Mouse (Mus musculus) embryonic facial prominence, embryonic 13.5 days (tissue): ENCODE results near the gene Ddx6. TPM values are rescaled to one million over a fixed set of nuclear protein-coding genes. Genes with fewer than 3 reads are reported as not detected.
A peak's percentile ranks its signal among the peaks of the same experiment; 100 is the strongest.

Experiments
- ATAC-seq: fragments of 200-750 bp; cut with Nextera tagmentation; 2 replicates; pipeline ENCODE4 v1.8.0; 2017; ENCODE audit warnings: low read depth; ENCODE audit not compliant: insufficient number of reproducible peaks, insufficient read depth, low FRiP score, low TSS enrichment
- H3K27ac ChIP-seq: fragments of 300-500 bp; sonication (generic); 2 replicates; pipeline ENCODE4 v1.5.1; 2015; ENCODE audit warnings: moderate library complexity, mild to moderate bottlenecking, inconsistent platforms
- H3K27me3 ChIP-seq: fragments of 300-500 bp; sonication (generic); 2 replicates; pipeline ENCODE4 v1.6.1; 2015; ENCODE audit warnings: mild to moderate bottlenecking, inconsistent platforms
- H3K36me3 ChIP-seq: fragments of 300-500 bp; sonication (generic); 2 replicates; pipeline ENCODE4 v1.6.1; 2015; ENCODE audit warnings: mild to moderate bottlenecking, inconsistent platforms
- H3K4me1 ChIP-seq: fragments of 300-500 bp; sonication (generic); 2 replicates; pipeline ENCODE4 v1.6.1; 2015; ENCODE audit warnings: inconsistent platforms
- H3K4me2 ChIP-seq: fragments of 300-500 bp; sonication (generic); 2 replicates; pipeline ENCODE4 v1.6.1; 2015; ENCODE audit warnings: moderate library complexity, mild to moderate bottlenecking, inconsistent platforms
- H3K4me3 ChIP-seq: fragments of 300-500 bp; sonication (generic); 2 replicates; pipeline ENCODE4 v1.5.1; 2015; ENCODE audit warnings: mild to moderate bottlenecking, inconsistent platforms
- H3K9ac ChIP-seq: fragments of 300-500 bp; sonication (generic); 2 replicates; pipeline ENCODE4 v1.6.1; 2015; ENCODE audit warnings: mild to moderate bottlenecking, inconsistent platforms
- H3K9me3 ChIP-seq: fragments of 300-500 bp; sonication (generic); 2 replicates; pipeline ENCODE4 v1.6.1; 2016; ENCODE audit warnings: inconsistent platforms
- WGBS: fragments of 180-500 bp; shearing (Covaris S2); methylation state at CpG from one replicate; pipeline ENCODE4 v1.1.7; 2015; ENCODE audit warnings: mixed read lengths; 5-methylcytosine and 5-hydroxymethylcytosine counted together
- polyA plus RNA-seq: library from polyadenylated mRNA; unstranded; fragments of >200 nt; fragmentation: Nextera tagmentation; extraction: Ambion mirVana; gene quantifications from 2 replicates; pipeline ENCODE4 v1.2.1, GENCODE M21; 2015

The Ddx6 gene
- polyA plus RNA-seq, 1 experiment from 2014 or later = 29.2 TPM

DNA sequence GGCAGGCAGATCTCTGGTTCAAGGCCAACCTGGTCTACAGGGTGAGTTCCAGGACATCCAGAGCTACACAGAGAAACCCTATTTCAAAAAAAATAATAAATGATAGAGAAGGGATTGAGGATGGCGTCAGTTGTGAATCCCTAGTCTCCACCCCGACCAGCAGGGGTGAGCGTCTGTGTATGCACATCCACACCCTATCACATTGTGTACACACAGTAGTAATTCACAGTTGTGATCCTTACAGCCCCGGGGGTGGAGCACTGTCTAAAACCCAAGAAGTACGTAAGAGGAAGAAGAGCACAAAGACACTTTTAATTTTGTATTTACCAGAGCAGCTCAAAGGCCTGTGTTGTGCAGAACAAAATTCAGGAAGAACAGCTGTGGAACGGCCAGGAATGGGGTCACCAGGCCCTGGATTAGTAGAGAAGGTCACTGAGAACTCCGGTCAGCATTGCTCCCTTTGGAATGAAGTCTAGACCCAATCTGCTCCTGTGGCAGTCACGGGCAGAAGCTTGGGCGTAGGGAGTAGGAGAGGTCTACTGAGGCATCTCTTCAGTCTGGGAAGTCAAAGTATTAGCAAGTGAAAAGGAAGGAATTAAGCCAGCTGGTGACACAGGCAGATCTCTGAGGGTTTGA is 9.7 kb upstream of the Ddx6 start:
- no peak overlapping the region for H3K9ac ChIP-seq
- no peaks in the 10 kb centered on the region for H3K9me3 ChIP-seq
- peaks cover 6% of the 10 kb centered on the region for H3K27me3 ChIP-seq
- no peaks in the 10 kb centered on the region for H3K36me3 ChIP-seq
- H3K4me3 ChIP-seq = no peak overlapping the region
- no peak overlapping the region for H3K27ac ChIP-seq
- no peak for ATAC-seq
- WGBS = 77% methylated on average over 9 of the region's 9 CpGs
- H3K4me2 ChIP-seq = no peak overlapping the region
- peaks cover 14% of the 10 kb centered on the region for H3K4me1 ChIP-seq

DNA sequence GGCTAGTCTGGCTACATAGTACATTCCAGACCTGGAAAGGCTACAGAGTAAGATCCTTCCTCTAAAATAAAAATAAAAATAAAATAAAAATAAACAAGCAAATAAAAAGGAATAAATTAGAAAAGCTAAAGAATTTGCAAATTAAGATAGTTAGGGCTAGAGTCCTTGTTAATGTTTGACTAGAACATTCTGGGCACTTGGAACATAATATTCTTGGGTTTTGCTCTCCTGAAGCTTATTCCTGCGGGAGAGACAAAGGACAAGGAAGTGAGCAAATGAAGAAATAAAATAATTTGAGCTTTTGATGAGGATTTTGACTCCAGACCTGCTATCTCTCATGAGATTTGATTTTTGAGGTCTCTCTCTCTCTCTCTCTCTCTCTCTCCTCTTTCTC is 9.2 kb upstream of the Ddx6 start:
- Histone ChIP-seq H3K4me1 (peaks cover 16% of the 10 kb centered on the region), H3K9me3 (no peaks in the 10 kb centered on the region)
- WGBS = 81% methylated on average over 1 of the region's 1 CpGs

DNA sequence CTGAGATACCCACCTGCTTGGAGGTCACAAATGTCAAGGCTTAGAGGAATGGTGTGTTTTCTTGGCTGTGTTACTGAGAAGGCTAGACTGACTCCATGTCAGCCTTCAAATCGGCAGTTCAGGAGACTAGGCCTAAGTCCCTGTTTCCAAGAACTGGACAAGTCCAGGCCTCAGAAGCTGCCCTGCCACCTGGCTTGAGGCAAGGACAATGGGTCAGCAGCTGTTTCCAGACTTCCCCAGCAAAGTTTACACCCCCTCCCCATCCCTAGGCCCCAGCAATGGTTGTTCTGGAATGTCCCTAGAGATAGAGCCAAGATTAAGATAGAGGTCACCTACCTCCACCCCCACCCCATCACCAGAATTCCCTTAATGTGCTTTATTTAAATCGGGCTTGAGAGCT is 7.0 kb upstream of the Ddx6 start:
- H3K27ac ChIP-seq = no peak overlapping the region
- no peak overlapping the region for H3K4me3 ChIP-seq
- no peaks in the 10 kb centered on the region for H3K36me3 ChIP-seq
- no peak overlapping the region for H3K4me2 ChIP-seq
- 72% methylated on average over 2 of the region's 2 CpGs for WGBS
- ATAC-seq = no peak
- H3K9me3 ChIP-seq = no peaks in the 10 kb centered on the region
- no peak overlapping the region for H3K9ac ChIP-seq
- H3K4me1 ChIP-seq = peaks cover 17% of the 10 kb centered on the region
- peaks cover 6% of the 10 kb centered on the region for H3K27me3 ChIP-seq

More for the DNA sequence above, 9.2 kb upstream of the Ddx6 start:
- H3K36me3 ChIP-seq = no peaks in the 10 kb centered on the region
- no peak overlapping the region for H3K4me3 ChIP-seq
- peaks cover 6% of the 10 kb centered on the region for H3K27me3 ChIP-seq
- H3K4me2 ChIP-seq = no peak overlapping the region
- no peak overlapping the region for H3K9ac ChIP-seq
- ATAC-seq = no peak
- H3K27ac ChIP-seq = no peak overlapping the region

DNA sequence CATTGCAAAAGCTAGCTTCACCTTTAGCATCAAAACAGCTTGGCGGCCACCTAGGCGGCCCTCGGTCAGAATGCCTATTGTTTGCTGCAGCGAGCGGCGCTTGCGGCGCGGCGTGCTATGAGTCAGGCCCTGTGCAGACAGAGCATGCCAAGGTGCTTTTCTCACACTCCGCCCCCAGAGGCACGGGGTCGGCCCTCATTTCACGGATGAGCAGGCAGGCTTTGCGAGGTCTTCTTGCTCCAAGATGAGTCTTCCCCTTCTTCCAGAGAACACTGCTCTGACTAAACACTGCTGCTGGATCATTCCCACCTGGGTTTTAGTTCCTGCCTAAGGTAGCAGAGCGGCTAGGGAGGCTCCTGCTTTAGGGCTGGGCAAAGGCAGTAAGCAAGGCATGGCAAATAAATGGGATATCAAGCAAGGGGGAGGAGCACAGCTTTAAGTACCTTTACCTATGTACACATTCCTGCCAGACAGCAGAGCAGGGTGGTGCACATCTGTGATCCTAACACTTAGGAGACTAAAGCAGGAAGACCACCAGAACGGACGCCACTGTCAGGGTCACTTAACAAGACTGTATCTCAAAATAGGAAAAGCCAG is 5.7 kb upstream of the Ddx6 start:
- Histone ChIP-seq H3K4me2 (peak overlapping the region; percentile 58), H3K27ac (no peak overlapping the region), H3K36me3 (no peaks in the 10 kb centered on the region), H3K9ac (peak overlapping the region; percentile 47), H3K4me1 (peaks cover 22% of the 10 kb centered on the region), H3K9me3 (no peaks in the 10 kb centered on the region), H3K27me3 (peaks cover 6% of the 10 kb centered on the region), H3K4me3 (peak overlapping the region; percentile 26)
- 5% methylated on average over 18 of the region's 18 CpGs for WGBS
- no peak for ATAC-seq

DNA sequence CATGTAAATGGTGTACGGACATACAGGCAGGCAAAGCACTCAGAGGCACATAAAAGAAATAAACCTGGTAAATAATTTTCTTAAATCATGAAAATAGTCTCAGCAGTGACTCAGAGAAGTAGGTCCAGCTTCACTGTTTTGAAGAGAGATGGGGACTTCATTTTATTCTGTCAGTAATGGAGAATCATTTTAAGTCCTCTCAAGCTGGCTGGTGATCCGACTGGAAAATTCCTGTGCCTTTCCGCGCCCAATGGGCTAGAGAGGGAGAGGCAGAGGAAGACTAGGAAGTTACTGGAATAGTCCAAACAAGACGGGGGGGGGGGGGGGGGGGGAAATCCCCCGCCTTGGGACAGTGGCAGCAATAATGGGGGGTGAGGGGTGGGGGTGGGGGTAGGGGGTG is 5.1 kb upstream of the Ddx6 start:
- peak overlapping the region; percentile 47; the same call in 1 of the 2 replicates for H3K9ac ChIP-seq
- H3K4me3 ChIP-seq = no peak overlapping the region
- no peaks in the 10 kb centered on the region for H3K9me3 ChIP-seq
- 24% methylated on average over 4 of the region's 6 CpGs for WGBS
- H3K36me3 ChIP-seq = no peaks in the 10 kb centered on the region
- H3K4me2 ChIP-seq = peak overlapping the region; percentile 58
- H3K27ac ChIP-seq = no peak overlapping the region
- H3K4me1 ChIP-seq = peaks cover 22% of the 10 kb centered on the region
- H3K27me3 ChIP-seq = peaks cover 6% of the 10 kb centered on the region
- no peak for ATAC-seq

DNA sequence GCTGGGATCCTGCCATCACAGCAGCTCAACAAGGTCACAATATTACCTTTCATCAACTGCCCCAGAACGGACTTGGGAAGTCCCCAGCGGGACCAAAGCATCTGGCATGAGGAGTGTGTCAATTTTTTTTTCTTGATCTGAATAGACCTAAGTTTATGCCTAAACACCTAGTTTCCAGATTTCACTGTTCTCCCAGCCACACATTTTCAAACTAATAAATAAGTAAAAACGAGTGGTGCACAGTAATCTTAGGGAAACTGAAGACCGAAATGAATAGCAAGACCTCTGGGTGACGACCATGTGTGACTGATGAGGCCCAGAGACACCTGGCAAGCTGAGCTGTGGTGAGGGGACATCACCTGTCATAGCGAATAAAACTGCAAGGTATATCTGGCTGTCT is 3.9 kb upstream of the Ddx6 start:
- H3K27ac ChIP-seq = no peak overlapping the region
- ATAC-seq = no peak
- H3K36me3 ChIP-seq = no peaks in the 10 kb centered on the region
- no peak overlapping the region for H3K4me2 ChIP-seq
- peaks cover 22% of the 10 kb centered on the region for H3K4me1 ChIP-seq
- no peak overlapping the region for H3K4me3 ChIP-seq
- peaks cover 6% of the 10 kb centered on the region for H3K27me3 ChIP-seq
- 80% methylated on average over 6 of the region's 6 CpGs for WGBS
- H3K9ac ChIP-seq = no peak overlapping the region
- H3K9me3 ChIP-seq = no peaks in the 10 kb centered on the region

DNA sequence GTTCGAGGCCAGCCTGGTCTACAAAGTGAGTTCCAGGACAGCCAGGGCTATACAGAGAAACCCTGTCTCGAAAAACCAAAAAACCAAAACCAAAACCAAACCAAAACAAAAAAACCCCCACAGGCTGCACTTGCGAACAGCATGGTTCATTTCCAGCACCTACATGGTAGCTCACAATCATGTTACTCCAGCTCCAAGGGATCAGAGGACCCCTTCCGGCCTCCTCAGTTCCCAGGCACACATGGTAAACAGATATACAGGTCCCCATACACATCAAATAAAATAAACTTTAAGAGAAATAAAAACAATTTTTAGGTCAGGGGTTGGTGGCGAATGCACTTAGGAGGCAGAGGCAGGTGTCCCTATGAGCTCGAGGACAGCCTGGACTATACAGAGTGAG is 1.9 kb upstream of the Ddx6 start:
- H3K27me3 ChIP-seq = peaks cover 6% of the 10 kb centered on the region
- no peak for ATAC-seq
- H3K27ac ChIP-seq = peak overlapping the region; percentile 100

DNA sequence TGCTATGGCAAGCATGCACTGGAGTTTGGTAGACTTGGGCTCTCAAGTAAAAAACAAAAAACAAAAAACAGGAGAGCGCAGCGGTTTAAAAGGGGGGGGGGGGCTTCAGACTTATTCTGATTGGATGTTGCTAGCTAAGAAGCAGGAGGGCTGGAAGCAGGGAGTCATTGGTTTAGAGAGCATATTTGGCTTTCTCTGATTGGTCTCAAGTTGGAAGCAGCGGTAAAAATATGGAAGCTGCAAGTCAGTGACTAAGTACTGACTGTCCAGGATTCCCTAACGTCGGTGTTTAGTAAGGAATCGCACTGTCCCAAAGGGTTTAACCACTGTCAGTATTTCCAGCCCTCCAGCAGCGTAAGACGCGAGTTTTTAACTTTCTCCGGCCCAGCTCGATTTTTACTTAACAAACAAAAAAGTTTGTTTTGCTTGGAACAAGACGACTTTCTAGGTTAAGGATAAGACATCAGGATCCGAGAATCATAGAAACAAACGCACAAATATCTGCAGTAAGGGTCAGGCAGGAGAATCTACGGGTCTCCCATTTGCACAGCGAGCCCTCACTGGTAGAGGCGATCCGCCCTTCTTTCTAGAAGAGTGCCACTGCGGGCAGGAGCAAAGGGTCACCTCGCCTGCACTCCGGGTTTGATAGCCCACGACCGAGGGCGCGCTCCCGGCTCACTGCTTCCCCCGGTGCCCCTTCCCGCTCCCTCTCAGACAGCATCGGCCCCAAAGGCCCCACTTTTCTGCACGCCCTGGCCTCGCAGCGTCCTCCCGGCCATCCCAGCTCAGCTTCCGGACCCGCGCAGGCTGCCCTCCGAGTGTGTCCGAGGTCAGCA is 1.0 kb upstream of the Ddx6 start:
- WGBS = under 1% methylated on average over 38 of the region's 38 CpGs
- H3K4me3 ChIP-seq = peak overlapping the region; percentile 98
- peaks cover 6% of the 10 kb centered on the region; the same call in 1 of the 2 replicates for H3K27me3 ChIP-seq
- peak overlapping the region; percentile 82 for H3K4me2 ChIP-seq
- H3K9me3 ChIP-seq = no peaks in the 10 kb centered on the region
- H3K36me3 ChIP-seq = peaks cover 18% of the 10 kb centered on the region
- ATAC-seq = peak; percentile 78
- H3K9ac ChIP-seq = peak overlapping the region; percentile 100
- peaks cover 35% of the 10 kb centered on the region for H3K4me1 ChIP-seq
- peak overlapping the region; percentile 100 for H3K27ac ChIP-seq

More for the DNA sequence above, 1.9 kb upstream of the Ddx6 start:
- Histone ChIP-seq H3K4me1 (peaks cover 32% of the 10 kb centered on the region), H3K9me3 (no peaks in the 10 kb centered on the region), H3K36me3 (peaks cover 9% of the 10 kb centered on the region), H3K4me3 (peak overlapping the region; percentile 98), H3K9ac (peak overlapping the region; percentile 63), H3K4me2 (peak overlapping the region; percentile 82)
- WGBS = 65% methylated on average over 6 of the region's 6 CpGs

DNA sequence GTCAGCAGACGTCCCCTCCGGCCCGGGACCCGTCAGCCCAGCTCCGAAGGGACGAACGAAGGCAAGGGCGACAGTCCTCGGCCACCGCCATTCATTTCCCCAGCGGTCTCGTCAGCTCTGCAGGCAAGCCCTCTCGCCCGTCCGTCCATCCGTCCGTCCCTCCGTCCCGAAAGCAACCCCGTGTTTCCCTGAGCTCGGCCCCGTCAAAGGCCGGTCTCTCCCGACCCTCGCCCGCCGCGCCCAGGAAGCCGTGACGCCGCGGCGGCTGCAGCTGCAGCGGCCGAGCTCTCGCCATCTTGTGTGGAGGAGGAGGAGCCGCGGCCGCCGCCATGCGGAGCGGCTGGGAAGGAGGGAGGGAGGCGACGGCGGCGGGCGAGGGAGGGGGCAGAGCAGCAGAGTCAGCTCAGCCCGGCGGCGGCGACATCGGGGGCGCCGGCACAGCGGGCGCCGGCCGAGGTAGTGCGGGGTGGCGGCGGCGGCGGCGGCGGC is 358 bp upstream of the Ddx6 start:
- peak overlapping the region; percentile 100 for H3K27ac ChIP-seq

DNA sequence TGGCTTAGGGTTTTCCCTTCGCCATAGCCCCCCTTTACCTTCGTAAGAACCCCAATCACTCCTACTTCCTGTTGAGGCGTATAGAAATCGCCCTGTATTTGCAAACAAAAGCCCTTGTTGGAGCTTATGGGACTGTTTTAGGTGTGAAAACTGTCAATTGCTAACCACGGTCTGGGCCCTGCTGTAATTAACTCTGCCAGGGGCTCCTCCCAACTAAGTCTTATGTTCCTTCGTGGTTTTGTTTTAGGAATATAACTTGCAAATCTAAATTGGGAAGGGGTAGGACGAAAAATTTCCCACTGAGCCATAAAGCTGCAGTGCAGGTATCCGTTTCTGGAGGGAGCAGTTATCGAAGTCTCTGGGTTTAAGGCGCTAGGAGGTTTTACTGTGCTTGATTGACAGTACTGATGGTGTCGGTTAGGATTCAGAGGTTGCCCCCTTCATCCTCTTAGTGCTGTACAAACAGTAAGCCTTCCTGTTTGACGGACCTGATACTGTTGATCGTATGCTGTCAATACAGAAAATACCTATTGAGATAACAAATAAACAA is 999 bp downstream of the Ddx6 start:
- no peaks in the 10 kb centered on the region for H3K27me3 ChIP-seq
- peak overlapping the region; percentile 82 for H3K4me2 ChIP-seq
- H3K4me3 ChIP-seq = peak overlapping the region; percentile 98
- no peaks in the 10 kb centered on the region for H3K9me3 ChIP-seq
- under 1% methylated on average over 13 of the region's 13 CpGs for WGBS
- peak overlapping the region; percentile 100 for H3K9ac ChIP-seq
- H3K36me3 ChIP-seq = peaks cover 36% of the 10 kb centered on the region
- H3K4me1 ChIP-seq = peaks cover 31% of the 10 kb centered on the region
- H3K27ac ChIP-seq = peak overlapping the region; percentile 100
- no peak for ATAC-seq

More for the DNA sequence above, 358 bp upstream of the Ddx6 start:
- Histone ChIP-seq H3K4me3 (peak overlapping the region; percentile 98), H3K9ac (peak overlapping the region; percentile 100), H3K4me2 (peak overlapping the region; percentile 82), H3K4me1 (peaks cover 32% of the 10 kb centered on the region), H3K27me3 (peaks cover under 1% of the 10 kb centered on the region; the same call in 1 of the 2 replicates), H3K9me3 (no peaks in the 10 kb centered on the region), H3K36me3 (peaks cover 24% of the 10 kb centered on the region)
- peak; percentile 57; the same call in 1 of the 2 replicates for ATAC-seq
- WGBS = under 1% methylated on average over 35 of the region's 65 CpGs

DNA sequence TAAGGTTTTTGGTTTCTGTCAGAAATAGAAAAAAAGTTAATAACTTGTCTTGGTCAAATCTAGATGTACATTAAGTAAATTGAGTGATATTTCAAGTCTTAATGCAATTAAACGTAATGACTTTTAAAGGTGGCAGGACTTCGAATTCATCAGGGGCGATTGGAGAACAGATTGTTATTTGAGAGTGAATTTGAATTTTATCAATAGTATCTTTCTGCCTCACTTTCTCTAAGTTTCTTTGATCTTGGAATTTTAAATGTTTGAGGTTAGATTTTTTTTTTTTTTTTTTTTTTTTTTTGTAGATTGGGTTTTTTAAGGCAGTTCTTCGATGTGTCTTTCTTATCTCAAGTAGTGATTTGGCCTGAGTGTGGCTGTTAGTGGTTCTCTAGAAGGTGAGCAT is 2.0 kb downstream of the Ddx6 start:
- Histone ChIP-seq H3K9me3 (no peaks in the 10 kb centered on the region), H3K9ac (0 out of 2 replicates have a peak overlapping the region, but pooled peaks have one; percentile 54), H3K27ac (no peak overlapping the region), H3K4me1 (peaks cover 32% of the 10 kb centered on the region), H3K27me3 (no peaks in the 10 kb centered on the region), H3K4me3 (peak overlapping the region; percentile 98), H3K4me2 (peak overlapping the region; percentile 82), H3K36me3 (peaks cover 44% of the 10 kb centered on the region)
- no peak for ATAC-seq
- 56% methylated on average over 4 of the region's 4 CpGs for WGBS
